Mouse (Mus musculus): ENCODE measurements around the gene Rfx4. TPM values are rescaled to one million over a fixed set of nuclear protein-coding genes. Genes with fewer than 3 reads are reported as not detected.

The Rfx4 gene
- polyA plus RNA-seq, 1 experiment from 2014 or later: 0.09 TPM

- CTCF ChIA-PET: no interaction called here
- ATAC-seq (no peak), DNase-seq (ENCODE audit: low read depth, low spot score) (no peak)
- no peaks in the 10 kb centered on the region for H3K27me3 ChIP-seq
- TF ChIP-seq CTCF (IDR thresholded peaks at IDR 0.05): no peak
- POLR2A ChIA-PET: interaction anchor here (0.6 kb wide), 1 partner anchor 55 kb away, joined by 3 read pairs; no protein-coding TSS in a partner anchor
- in situ Hi-C loops (cut with MboI; ENCODE audit: low pct_unique_long_range_greater_than_20kb): no loop called here
These were observed 154.3 kb downstream of the Rfx4 start for GRCm38 (mm10) chr10:84910194-84910593.

- ATAC-seq (no peak), DNase-seq (ENCODE audit: low read depth, low spot score) (no peak)
- POLR2A ChIA-PET: interaction anchor here (0.6 kb wide), 1 partner anchor 15 kb away, joined by 4 read pairs; no protein-coding TSS in a partner anchor
- TF ChIP-seq CTCF (IDR thresholded peaks at IDR 0.05): no peak
- CTCF ChIA-PET: no interaction called here
- in situ Hi-C loops (cut with MboI; ENCODE audit: low pct_unique_long_range_greater_than_20kb): no loop called here
- no peaks in the 10 kb centered on the region for H3K27me3 ChIP-seq
These were observed 155.0 kb downstream of the Rfx4 start for GRCm38 (mm10) chr10:84910758-84911384.

GRCm38 (mm10) chr10:84913148-84913547 lies 157.3 kb downstream of the Rfx4 start:
- H3K27me3 ChIP-seq: no peaks in the 10 kb centered on the region
- ATAC-seq (no peak), DNase-seq (ENCODE audit: low read depth, low spot score) (no peak)
- ChIA-PET POLR2A (no interaction called here), CTCF (no interaction called here)
- no peak for TF ChIP-seq CTCF (IDR thresholded peaks at IDR 0.05)
- in situ Hi-C loops (cut with MboI; ENCODE audit: low pct_unique_long_range_greater_than_20kb): no loop called here

GRCm38 (mm10) chr10:84915476-84915875 lies 159.6 kb downstream of the Rfx4 start:
- no peaks in the 10 kb centered on the region for H3K27me3 ChIP-seq
- DNase-seq (ENCODE audit: low read depth, low spot score) (no peak), ATAC-seq (no peak)
- ChIA-PET POLR2A (no interaction called here), CTCF (interaction anchor here (1.0 kb wide), 1 partner anchor 53 kb away, joined by 3 read pairs; no protein-coding TSS in a partner anchor)
- in situ Hi-C loops (cut with MboI; ENCODE audit: low pct_unique_long_range_greater_than_20kb): no loop called here
- no peak for TF ChIP-seq CTCF (IDR thresholded peaks at IDR 0.05)

GRCm38 (mm10) chr10:84916810-84917730 lies 161.2 kb downstream of the Rfx4 start, which contains the start of gene Ric8b:
Ric8b (plus strand) TSS chr10:84917616.
- POLR2A ChIA-PET: no interaction called here
- CTCF ChIA-PET: no interaction called here
- TF ChIP-seq CTCF (IDR thresholded peaks at IDR 0.05): no peak
- peak; percentile 90 for ATAC-seq
- H3K27me3 ChIP-seq: no peaks in the 10 kb centered on the region
- peak; percentile 94 for DNase-seq (ENCODE audit: low read depth, low spot score)
- in situ Hi-C loops (cut with MboI; ENCODE audit: low pct_unique_long_range_greater_than_20kb): no loop called here

GRCm38 (mm10) chr10:84917731-84918095 lies 161.9 kb downstream of the Rfx4 start:
- no peaks in the 10 kb centered on the region for H3K27me3 ChIP-seq
- no peak for ATAC-seq
- ChIA-PET POLR2A (no interaction called here), CTCF (no interaction called here)
- no peak for DNase-seq (ENCODE audit: low read depth, low spot score)
- in situ Hi-C loops (cut with MboI; ENCODE audit: low pct_unique_long_range_greater_than_20kb): no loop called here
- TF ChIP-seq CTCF (IDR thresholded peaks at IDR 0.05): no peak

GRCm38 (mm10) chr10:84926336-84926735 lies 170.5 kb downstream of the Rfx4 start:
- ATAC-seq: no peak
- CTCF ChIA-PET: interaction anchor here (1.0 to 1.3 kb wide), 4 partner anchors 9 to 91 kb away, joined by 3 read pairs; no protein-coding TSS in a partner anchor

GRCm38 (mm10) chr10:84926885-84927284 lies 171.0 kb downstream of the Rfx4 start:
- no peak for ATAC-seq
- CTCF ChIA-PET: interaction anchor here (1.0 to 1.3 kb wide), 4 partner anchors 9 to 91 kb away, joined by 3 read pairs; no protein-coding TSS in a partner anchor
- no peak for DNase-seq (ENCODE audit: low read depth, low spot score)
- in situ Hi-C loops (cut with MboI; ENCODE audit: low pct_unique_long_range_greater_than_20kb): no loop called here
- no peaks in the 10 kb centered on the region for H3K27me3 ChIP-seq
- POLR2A ChIA-PET: no interaction called here
- TF ChIP-seq CTCF (IDR thresholded peaks at IDR 0.05): no peak

More at GRCm38 (mm10) chr10:84926336-84926735, 170.5 kb downstream of the Rfx4 start:
- no peaks in the 10 kb centered on the region for H3K27me3 ChIP-seq
- no peak for DNase-seq (ENCODE audit: low read depth, low spot score)
- in situ Hi-C loops (cut with MboI; ENCODE audit: low pct_unique_long_range_greater_than_20kb): no loop called here
- POLR2A ChIA-PET: no interaction called here
- TF ChIP-seq CTCF (IDR thresholded peaks at IDR 0.05): no peak

GRCm38 (mm10) chr10:84928465-84928864 lies 172.6 kb downstream of the Rfx4 start:
- no peak for DNase-seq (ENCODE audit: low read depth, low spot score)
- ATAC-seq: no peak
- in situ Hi-C loops (cut with MboI; ENCODE audit: low pct_unique_long_range_greater_than_20kb): no loop called here
- ChIA-PET POLR2A (no interaction called here), CTCF (no interaction called here)
- H3K27me3 ChIP-seq: no peaks in the 10 kb centered on the region
- no peak for TF ChIP-seq CTCF (IDR thresholded peaks at IDR 0.05)

GRCm38 (mm10) chr10:84935553-84936209 lies 179.8 kb downstream of the Rfx4 start:
- in situ Hi-C loops (cut with MboI; ENCODE audit: low pct_unique_long_range_greater_than_20kb): no loop called here
- POLR2A ChIA-PET: no interaction called here
- CTCF ChIA-PET: interaction anchor here (0.8 to 1.5 kb wide), 2 partner anchors 9 to 15 kb away, joined by 3 read pairs; no protein-coding TSS in a partner anchor
- DNase-seq (ENCODE audit: low read depth, low spot score): no peak
- TF ChIP-seq CTCF (IDR thresholded peaks at IDR 0.05): no peak
- ATAC-seq: no peak
- no peaks in the 10 kb centered on the region for H3K27me3 ChIP-seq

All from Patski (cell line).